Mouse (Mus musculus) left cerebral cortex, postnatal 10 days (tissue): ENCODE data around the gene Foxp1. TPM values are rescaled to one million over a fixed set of nuclear protein-coding genes. Genes with fewer than 3 reads are reported as not detected.
A peak's percentile ranks its signal among the peaks of the same experiment; 100 is the strongest.

Experiments
- DNase-seq, 2 experiments: peaks; one replicate each; pipeline ENCODE4 v3.0.0; 2021 to 2022; ENCODE audit warnings: low spot score in 2 of 2, mixed read lengths in 1 of 2; ENCODE audit errors: extremely low spot score in 1 of 2
- intact Hi-C: fragments of 180-260 bp; cut with DNase I; formaldehyde crosslinking; loops from one replicate; pipeline ENCODE4 v1.15.1; 2025
- total RNA-seq, 2 experiments: library from RNA; stranded (reverse); gene quantifications; 2 replicates each; pipeline ENCODE4 v1.2.3; 2021

Gene Foxp1
- total RNA-seq, 2 experiments from 2014 or later, result 157 to 161 TPM

GRCm38 (mm10) chr6:99264192-99265093, 258.1 kb downstream of the Foxp1 start:
- intact Hi-C loops, result loop anchor here (10.0 kb wide), 3 partner anchors 240 to 1150 kb away; no protein-coding TSS in a partner anchor
- DNase-seq, result no peak

GRCm38 (mm10) chr6:99263886-99264185, 258.7 kb downstream of the Foxp1 start:
- intact Hi-C loops, result loop anchor here (10.0 kb wide), 3 partner anchors 239 to 1149 kb away; no protein-coding TSS in a partner anchor
- no peak for DNase-seq

GRCm38 (mm10) chr6:99263061-99263885, 259.2 kb downstream of the Foxp1 start:
- DNase-seq, result no peak
- intact Hi-C loops, result loop anchor here (10.0 kb wide), 3 partner anchors 238 to 1148 kb away; no protein-coding TSS in a partner anchor

GRCm38 (mm10) chr6:99261737-99262130, 260.8 kb downstream of the Foxp1 start:
- intact Hi-C loops, result loop anchor here (10.0 kb wide), 3 partner anchors 237 to 1147 kb away; no protein-coding TSS in a partner anchor
- no peak for DNase-seq

GRCm38 (mm10) chr6:99260941-99261736, 261.4 kb downstream of the Foxp1 start:
- intact Hi-C loops, result loop anchor here (10.0 kb wide), 3 partner anchors 236 to 1146 kb away; no protein-coding TSS in a partner anchor
- no peak for DNase-seq

- no peak for DNase-seq
- intact Hi-C loops, result no loop called here
Measured at GRCm38 (mm10) chr6:99258346-99258745, 264.2 kb downstream of the Foxp1 start.

- intact Hi-C loops, result no loop called here
- DNase-seq, result no peak
Measured at GRCm38 (mm10) chr6:99257676-99258075, 264.8 kb downstream of the Foxp1 start.

GRCm38 (mm10) chr6:99253331-99253730, 269.2 kb downstream of the Foxp1 start:
- no peak for DNase-seq
- intact Hi-C loops, result no loop called here

GRCm38 (mm10) chr6:99252816-99253215, 269.7 kb downstream of the Foxp1 start:
- DNase-seq, result no peak
- intact Hi-C loops, result no loop called here

- DNase-seq, result no peak
- intact Hi-C loops, result no loop called here
Measured at GRCm38 (mm10) chr6:99251924-99252323, 270.6 kb downstream of the Foxp1 start.

- no peak for DNase-seq
- intact Hi-C loops, result no loop called here
Measured at GRCm38 (mm10) chr6:99251222-99251621, 271.3 kb downstream of the Foxp1 start.

- no peak for DNase-seq
- intact Hi-C loops, result no loop called here
Measured at GRCm38 (mm10) chr6:99249496-99250030, 273.0 kb downstream of the Foxp1 start.

GRCm38 (mm10) chr6:99248396-99248795, 274.1 kb downstream of the Foxp1 start:
- no peak for DNase-seq
- intact Hi-C loops, result no loop called here

GRCm38 (mm10) chr6:99241625-99242395, 280.7 kb downstream of the Foxp1 start:
- intact Hi-C loops, result no loop called here
- DNase-seq, result no peak

GRCm38 (mm10) chr6:99240764-99241163, 281.8 kb downstream of the Foxp1 start:
- no peak for DNase-seq
- intact Hi-C loops, result no loop called here

- intact Hi-C loops, result no loop called here
- no peak for DNase-seq
Measured at GRCm38 (mm10) chr6:99235588-99235987, 286.9 kb downstream of the Foxp1 start.

- intact Hi-C loops, result no loop called here
- DNase-seq, result no peak
Measured at GRCm38 (mm10) chr6:99233411-99233810, 289.1 kb downstream of the Foxp1 start.

GRCm38 (mm10) chr6:99228336-99228870, 294.1 kb downstream of the Foxp1 start:
- intact Hi-C loops, result no loop called here
- peak in 1 of 2 experiments; percentile 8 for DNase-seq
